ENCODE assay signal across 8 mouse cellular contexts in genomic region chr1:133046441-133046931, GRCm38 (mm10). TPM values are rescaled to one million over a fixed set of nuclear protein-coding genes. Genes with fewer than 3 reads are reported as not detected.
DNase-seq lines count a peak whose midpoint lies in the region; ATAC-seq and TF ChIP-seq lines count a peak whose summit lies in the region.

No protein-coding gene starts in this region.

- peak overlapping the region; percentile 89 for H3K9ac ChIP-seq in embryonic facial prominence, embryonic 12.5 days
- peak overlapping the region; percentile 99 for H3K9ac ChIP-seq in midbrain, postnatal 0 days (replicated peaks; ENCODE audit: low read length, poor library complexity, severe bottlenecking)

- H3K4me3 ChIP-seq in cerebellum, adult 2 months (replicated peaks; ENCODE audit: insufficient read depth, low read depth, low read length) = peak overlapping the region; percentile 89
- H3K4me3 ChIP-seq in embryonic facial prominence, embryonic 12.5 days = peak overlapping the region; percentile 80
- peak overlapping the region; percentile 68 for H3K4me3 ChIP-seq in midbrain, postnatal 0 days (ENCODE audit: low read depth, low read length)

- DNase-seq in cerebellum, adult 2 months = peak in 1 of 2 experiments; percentile 24
- DNase-seq in cerebellum, adult 11-12 months = no peak
- DNase-seq in NIH3T3 (ENCODE audit: low read depth) = peak; percentile 41
- DNase-seq in heart, postnatal 14 days = peak; percentile 50 to 56
- DNase-seq in liver = peak; percentile 33
- peak; percentile 50 for DNase-seq in midbrain, postnatal 0 days (ENCODE audit: low spot score)
- peak; percentile 29 to 54 for DNase-seq in thymus, postnatal 10 days (ENCODE audit: low spot score in 2 of 2)

- no peak for TF ChIP-seq CTCF in cerebellum, adult 2 months (IDR thresholded peaks at IDR 0.05; ENCODE audit: borderline replicate concordance, insufficient read depth, low read depth, low read length)
- TF ChIP-seq CTCF in midbrain, postnatal 0 days (IDR thresholded peaks at IDR 0.05) = no peak

- ATAC-seq in embryonic facial prominence, embryonic 12.5 days (ENCODE audit: insufficient number of reproducible peaks, insufficient read depth, low FRiP score, low TSS enrichment) = peak; percentile 61
- ATAC-seq in midbrain, postnatal 0 days (ENCODE audit: low FRiP score) = peak; percentile 77

- H3K4me2 ChIP-seq in embryonic facial prominence, embryonic 12.5 days (replicated peaks) = peak overlapping the region; percentile 72
- H3K4me2 ChIP-seq in midbrain, postnatal 0 days (ENCODE audit: low read depth, low read length, poor library complexity, severe bottlenecking) = peak overlapping the region; percentile 72

- intact Hi-C loops in heart, postnatal 14 days (cut with DNase I) = loop anchor here (2.0 to 10.0 kb wide), 3 partner anchors 22 to 448 kb away; partner anchors contain the start of gene Golt1a

- H3K27ac ChIP-seq in cerebellum, adult 2 months (ENCODE audit: insufficient read depth, low read length) = peak overlapping the region; percentile 91
- H3K27ac ChIP-seq in embryonic facial prominence, embryonic 12.5 days = peak overlapping the region; percentile 89
- H3K27ac ChIP-seq in midbrain, postnatal 0 days (ENCODE audit: low read depth, low read length) = peak overlapping the region; percentile 97

- no peaks in the 10 kb centered on the region for H3K36me3 ChIP-seq in embryonic facial prominence, embryonic 12.5 days
- no peaks in the 10 kb centered on the region for H3K36me3 ChIP-seq in midbrain, postnatal 0 days (ENCODE audit: insufficient read depth, low read length)

- no peaks in the 10 kb centered on the region for H3K9me3 ChIP-seq in embryonic facial prominence, embryonic 12.5 days
- H3K9me3 ChIP-seq in midbrain, postnatal 0 days (ENCODE audit: low read length) = no peaks in the 10 kb centered on the region

- H3K27me3 ChIP-seq in cerebellum, adult 2 months (ENCODE audit: control insufficient read depth, insufficient read depth, low read length) = no peaks in the 10 kb centered on the region
- H3K27me3 ChIP-seq in embryonic facial prominence, embryonic 12.5 days = no peaks in the 10 kb centered on the region
- no peaks in the 10 kb centered on the region for H3K27me3 ChIP-seq in midbrain, postnatal 0 days (ENCODE audit: insufficient read depth, low read length)

- no peaks in the 10 kb centered on the region for H3K4me1 ChIP-seq in cerebellum, adult 2 months (ENCODE audit: control insufficient read depth, insufficient read depth, low read length)
- H3K4me1 ChIP-seq in embryonic facial prominence, embryonic 12.5 days = peaks cover 32% of the 10 kb centered on the region
- H3K4me1 ChIP-seq in midbrain, postnatal 0 days (ENCODE audit: insufficient read depth, low read length) = peaks cover 14% of the 10 kb centered on the region; the same call in 1 of the 2 replicates

- 2% methylated on average over 38 of the region's 40 CpGs for WGBS in cerebellum, adult 2 months
- WGBS in embryonic facial prominence, embryonic 12.5 days = 0% methylated on average over 40 of the region's 40 CpGs
- under 1% methylated on average over 28 of the region's 40 CpGs for WGBS in midbrain, postnatal 0 days

- TF ChIP-seq POLR2A in cerebellum, adult 2 months (IDR thresholded peaks at IDR 0.05; ENCODE audit: borderline replicate concordance, insufficient read depth, low read length) = no peak

RNA-seq across cellular contexts. Expression of gene Pik3c2b, which starts 1.0 kb away (rescaled TPM):
- 12.9 and 15.5 TPM in 2 replicates for polyA plus RNA-seq in cerebellum, adult 2 months (2012; rRNA removed)
- 9.8 and 10.8 TPM in 2 replicates for polyA plus RNA-seq in embryonic facial prominence, embryonic 12.5 days (2016; fragmentation: Nextera tagmentation; extraction: Ambion mirVana)
- 10 to 100 TPM; 22.7 to 24.3 TPM for total RNA-seq in heart, postnatal 14 days (2021)
- 21.3 and 28.5 TPM in 2 replicates for total RNA-seq in midbrain, postnatal 0 days (2014; rRNA removed)
- 8.4 and 9.2 TPM in 2 replicates for polyA plus RNA-seq in midbrain, postnatal 0 days (2015; fragmentation: Nextera tagmentation; extraction: Ambion mirVana)

RNA-seq across cellular contexts. Expression of gene Mdm4, which starts 16.1 kb away (rescaled TPM):
- polyA plus RNA-seq in cerebellum, adult 2 months (2012; rRNA removed) = 76.2 and 77.8 TPM in 2 replicates
- 46.9 and 49.0 TPM in 2 replicates for polyA plus RNA-seq in embryonic facial prominence, embryonic 12.5 days (2016; fragmentation: Nextera tagmentation; extraction: Ambion mirVana)
- total RNA-seq in heart, postnatal 14 days (2021) = 10 to 100 TPM; 42.8 to 52.4 TPM
- 54.4 and 84.5 TPM in 2 replicates for total RNA-seq in midbrain, postnatal 0 days (2014; rRNA removed)
- polyA plus RNA-seq in midbrain, postnatal 0 days (2015; fragmentation: Nextera tagmentation; extraction: Ambion mirVana) = 28.2 and 28.9 TPM in 2 replicates
